Mouse (Mus musculus) embryonic facial prominence, embryonic 15.5 days (tissue): ENCODE measurements around the gene Def8. TPM values are rescaled to one million over a fixed set of nuclear protein-coding genes. Genes with fewer than 3 reads are reported as not detected.

Source experiments
- ATAC-seq: fragments of 200-750 bp; cut with Nextera tagmentation; 2 replicates; pipeline ENCODE4 v1.8.0; 2017; ENCODE audit warnings: low read depth, moderate TSS enrichment; ENCODE audit not compliant: insufficient number of reproducible peaks, low FRiP score, low TSS enrichment
- H3K27ac ChIP-seq: fragments of 300-500 bp; sonication (generic); replicated peaks from 2 replicates; pipeline ENCODE4 v1.5.1; 2015; ENCODE audit warnings: mild to moderate bottlenecking, inconsistent platforms
- H3K27me3 ChIP-seq: fragments of 300-500 bp; sonication (generic); 2 replicates; pipeline ENCODE4 v1.6.1; 2015; ENCODE audit warnings: inconsistent platforms
- H3K36me3 ChIP-seq: fragments of 300-500 bp; sonication (generic); 2 replicates; pipeline ENCODE4 v1.6.1; 2015; ENCODE audit warnings: mild to moderate bottlenecking, inconsistent platforms
- H3K4me1 ChIP-seq: fragments of 300-500 bp; sonication (generic); 2 replicates; pipeline ENCODE4 v1.6.1; 2015; ENCODE audit warnings: inconsistent platforms
- H3K4me2 ChIP-seq: fragments of 300-500 bp; sonication (generic); replicated peaks from 2 replicates; pipeline ENCODE4 v1.6.1; 2015; ENCODE audit warnings: mild to moderate bottlenecking, inconsistent platforms
- H3K4me3 ChIP-seq: fragments of 300-500 bp; sonication (generic); replicated peaks from 2 replicates; pipeline ENCODE4 v1.5.1; 2015; ENCODE audit warnings: mild to moderate bottlenecking, inconsistent platforms
- H3K9ac ChIP-seq: fragments of 300-500 bp; sonication (generic); 2 replicates; pipeline ENCODE4 v1.6.1; 2015; ENCODE audit warnings: inconsistent platforms
- H3K9me3 ChIP-seq: fragments of 300-500 bp; sonication (generic); replicated peaks from 2 replicates; pipeline ENCODE4 v1.6.1; 2016; ENCODE audit warnings: inconsistent platforms
- WGBS: fragments of 180-500 bp; shearing (Covaris S2); methylation state at CpG from one replicate; pipeline ENCODE4 v1.1.7; 2015; 5-methylcytosine and 5-hydroxymethylcytosine counted together
- polyA plus RNA-seq: library from polyadenylated mRNA; unstranded; fragments of >200 nt; fragmentation: Nextera tagmentation; extraction: Ambion mirVana; gene quantifications from 2 replicates; pipeline ENCODE4 v1.2.1, GENCODE M21; 2015

The Def8 gene
- polyA plus RNA-seq, 1 experiment from 2014 or later, result 40.4 TPM

DNA sequence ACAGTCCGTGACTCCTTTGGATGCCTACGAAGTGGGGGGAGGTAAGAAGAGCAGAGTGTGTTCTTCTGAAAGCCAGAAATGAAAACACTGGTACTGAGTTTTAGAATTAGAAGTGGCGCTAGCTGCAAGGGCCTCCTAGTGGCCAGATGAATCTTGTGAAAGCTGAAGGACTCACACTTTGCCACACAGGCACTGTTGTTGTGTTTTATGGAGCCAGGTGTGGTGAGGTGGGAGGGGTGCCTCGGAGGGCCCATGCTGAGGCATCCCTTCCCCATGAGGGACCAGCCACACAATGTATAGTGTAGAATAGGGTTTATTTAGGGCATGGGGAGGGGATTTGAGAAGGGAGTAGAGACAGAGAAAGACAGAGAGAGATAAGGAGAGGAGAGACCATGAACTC lies 74.4 kb downstream of the Def8 start:
- H3K4me1 ChIP-seq, result no peaks in the 10 kb centered on the region
- no peak overlapping the region for H3K27ac ChIP-seq
- H3K9ac ChIP-seq, result no peak overlapping the region
- H3K9me3 ChIP-seq, result no peaks in the 10 kb centered on the region
- ATAC-seq, result no peak
- no peaks in the 10 kb centered on the region for H3K27me3 ChIP-seq
- no peak overlapping the region for H3K4me2 ChIP-seq
- H3K36me3 ChIP-seq, result peaks cover 95% of the 10 kb centered on the region
- 85% methylated on average over 4 of the region's 4 CpGs for WGBS
- no peak overlapping the region for H3K4me3 ChIP-seq

GRCm38 (mm10) chr8:123498963-123499362 lies 75.6 kb downstream of the Def8 start:
- Histone ChIP-seq H3K27ac (no peak overlapping the region), H3K9me3 (no peaks in the 10 kb centered on the region), H3K4me3 (no peak overlapping the region), H3K36me3 (peaks cover 95% of the 10 kb centered on the region), H3K9ac (no peak overlapping the region), H3K27me3 (no peaks in the 10 kb centered on the region), H3K4me1 (no peaks in the 10 kb centered on the region), H3K4me2 (no peak overlapping the region)
- WGBS, result 90% methylated on average over 11 of the region's 11 CpGs
- ATAC-seq, result no peak

GRCm38 (mm10) chr8:123499556-123499955 lies 76.2 kb downstream of the Def8 start:
- Histone ChIP-seq H3K27ac (no peak overlapping the region), H3K4me2 (no peak overlapping the region), H3K27me3 (no peaks in the 10 kb centered on the region), H3K9ac (no peak overlapping the region), H3K36me3 (peaks cover 95% of the 10 kb centered on the region), H3K4me3 (no peak overlapping the region), H3K4me1 (no peaks in the 10 kb centered on the region), H3K9me3 (no peaks in the 10 kb centered on the region)
- ATAC-seq, result no peak
- WGBS, result 94% methylated on average over 11 of the region's 11 CpGs

- Histone ChIP-seq H3K4me2 (no peak overlapping the region), H3K36me3 (peaks cover 94% of the 10 kb centered on the region)
- 81% methylated on average over 5 of the region's 5 CpGs for WGBS
These were observed 78.9 kb downstream of the Def8 start for GRCm38 (mm10) chr8:123502192-123502591.

GRCm38 (mm10) chr8:123503801-123504467 lies 80.6 kb downstream of the Def8 start:
- WGBS, result 99% methylated on average over 6 of the region's 6 CpGs
- Histone ChIP-seq H3K27me3 (no peaks in the 10 kb centered on the region), H3K9ac (no peak overlapping the region), H3K4me2 (no peak overlapping the region), H3K4me1 (no peaks in the 10 kb centered on the region), H3K4me3 (no peak overlapping the region), H3K36me3 (peaks cover 94% of the 10 kb centered on the region), H3K27ac (no peak overlapping the region), H3K9me3 (no peaks in the 10 kb centered on the region)
- no peak for ATAC-seq

More at GRCm38 (mm10) chr8:123502192-123502591, 78.9 kb downstream of the Def8 start:
- no peak for ATAC-seq
- Histone ChIP-seq H3K4me3 (no peak overlapping the region), H3K27ac (no peak overlapping the region), H3K9ac (no peak overlapping the region), H3K27me3 (no peaks in the 10 kb centered on the region), H3K4me1 (no peaks in the 10 kb centered on the region), H3K9me3 (no peaks in the 10 kb centered on the region)

- H3K9ac ChIP-seq, result no peak overlapping the region
- H3K4me3 ChIP-seq, result no peak overlapping the region
- H3K36me3 ChIP-seq, result peaks cover 92% of the 10 kb centered on the region
- no peak for ATAC-seq
- H3K27ac ChIP-seq, result no peak overlapping the region
- 90% methylated on average over 9 of the region's 9 CpGs for WGBS
- no peak overlapping the region for H3K4me2 ChIP-seq
- H3K4me1 ChIP-seq, result no peaks in the 10 kb centered on the region
- H3K9me3 ChIP-seq, result no peaks in the 10 kb centered on the region
- no peaks in the 10 kb centered on the region for H3K27me3 ChIP-seq
These were observed 81.4 kb downstream of the Def8 start for GRCm38 (mm10) chr8:123504591-123505195.

DNA sequence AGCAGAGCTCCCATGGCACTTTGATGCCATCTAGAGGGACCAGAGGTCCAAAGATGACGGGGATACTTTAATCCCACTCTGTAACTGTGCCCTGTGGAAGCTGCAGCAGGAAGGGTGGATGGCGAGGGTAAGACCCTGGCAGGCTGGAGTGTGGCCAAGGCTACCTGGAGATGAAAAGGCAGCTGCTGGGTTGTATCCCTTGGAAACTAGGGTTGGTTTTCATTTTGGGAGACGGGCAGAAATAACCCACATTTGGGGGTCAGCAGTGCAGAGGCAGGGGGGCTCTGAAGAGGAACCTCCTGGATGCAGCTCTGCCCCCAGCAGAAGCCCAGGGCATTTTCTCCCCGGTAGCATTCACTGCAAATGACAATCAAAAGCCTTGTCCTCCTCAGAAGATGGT lies 81.9 kb downstream of the Def8 start:
- no peaks in the 10 kb centered on the region for H3K9me3 ChIP-seq
- H3K27ac ChIP-seq, result no peak overlapping the region
- H3K9ac ChIP-seq, result no peak overlapping the region
- H3K27me3 ChIP-seq, result no peaks in the 10 kb centered on the region
- no peak overlapping the region for H3K4me3 ChIP-seq
- 82% methylated on average over 4 of the region's 4 CpGs for WGBS
- H3K4me1 ChIP-seq, result no peaks in the 10 kb centered on the region
- peaks cover 92% of the 10 kb centered on the region for H3K36me3 ChIP-seq
- H3K4me2 ChIP-seq, result no peak overlapping the region
- no peak for ATAC-seq

DNA sequence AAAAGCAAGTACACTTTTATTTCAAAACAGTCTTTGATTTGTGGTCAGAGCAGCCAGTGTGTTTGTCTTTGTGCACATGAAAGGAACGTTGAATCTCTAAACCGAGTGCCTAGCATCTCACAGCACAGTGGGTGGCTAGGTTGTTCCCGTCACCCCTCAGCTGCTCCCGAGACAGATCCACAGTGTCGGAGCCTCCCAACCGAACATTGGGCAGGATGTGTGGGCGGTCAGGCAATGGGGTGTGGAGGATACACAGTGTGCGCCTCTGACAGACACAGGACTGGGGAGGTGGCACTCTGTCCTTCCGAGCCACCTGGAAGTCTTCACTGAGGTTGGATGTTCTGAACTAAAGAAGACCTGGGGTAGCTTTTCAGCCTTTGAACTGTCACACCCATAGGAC lies 82.4 kb downstream of the Def8 start:
- 82% methylated on average over 9 of the region's 9 CpGs for WGBS
- Histone ChIP-seq H3K4me1 (no peaks in the 10 kb centered on the region), H3K27ac (no peak overlapping the region), H3K36me3 (peaks cover 87% of the 10 kb centered on the region), H3K9me3 (no peaks in the 10 kb centered on the region), H3K4me2 (no peak overlapping the region), H3K9ac (no peak overlapping the region), H3K4me3 (no peak overlapping the region), H3K27me3 (no peaks in the 10 kb centered on the region)
- no peak for ATAC-seq

GRCm38 (mm10) chr8:123507153-123507552 lies 83.8 kb downstream of the Def8 start:
- no peak overlapping the region for H3K9ac ChIP-seq
- no peak overlapping the region for H3K27ac ChIP-seq
- ATAC-seq, result no peak
- no peak overlapping the region for H3K4me3 ChIP-seq
- H3K27me3 ChIP-seq, result no peaks in the 10 kb centered on the region
- H3K9me3 ChIP-seq, result no peaks in the 10 kb centered on the region
- 94% methylated on average over 5 of the region's 5 CpGs for WGBS
- H3K4me1 ChIP-seq, result no peaks in the 10 kb centered on the region
- peaks cover 73% of the 10 kb centered on the region for H3K36me3 ChIP-seq
- H3K4me2 ChIP-seq, result no peak overlapping the region

- peaks cover 14% of the 10 kb centered on the region for H3K4me1 ChIP-seq
- no peaks in the 10 kb centered on the region for H3K9me3 ChIP-seq
- 69% methylated on average over 5 of the region's 5 CpGs for WGBS
- H3K4me3 ChIP-seq, result no peak overlapping the region
- no peak overlapping the region for H3K9ac ChIP-seq
- H3K27me3 ChIP-seq, result peaks cover 32% of the 10 kb centered on the region
- peaks cover 37% of the 10 kb centered on the region for H3K36me3 ChIP-seq
- H3K4me2 ChIP-seq, result no peak overlapping the region
- ATAC-seq, result no peak
- no peak overlapping the region for H3K27ac ChIP-seq
These were observed 87.5 kb downstream of the Def8 start for GRCm38 (mm10) chr8:123510819-123511218.
